Mouse (Mus musculus) T-cell, adult 66 days (primary cell): Measurements from ENCODE around the gene Spag17. TPM values are rescaled to one million over a fixed set of nuclear protein-coding genes. Genes with fewer than 3 reads are reported as not detected.

Experiments used
- total RNA-seq, 2 experiments: library from RNA; stranded (reverse); gene quantifications; 3 replicates in 1 of 2; 4 replicates in 1 of 2; pipeline ENCODE4 v1.2.4; 2023

The Spag17 gene
- total RNA-seq = not detected

DNA sequence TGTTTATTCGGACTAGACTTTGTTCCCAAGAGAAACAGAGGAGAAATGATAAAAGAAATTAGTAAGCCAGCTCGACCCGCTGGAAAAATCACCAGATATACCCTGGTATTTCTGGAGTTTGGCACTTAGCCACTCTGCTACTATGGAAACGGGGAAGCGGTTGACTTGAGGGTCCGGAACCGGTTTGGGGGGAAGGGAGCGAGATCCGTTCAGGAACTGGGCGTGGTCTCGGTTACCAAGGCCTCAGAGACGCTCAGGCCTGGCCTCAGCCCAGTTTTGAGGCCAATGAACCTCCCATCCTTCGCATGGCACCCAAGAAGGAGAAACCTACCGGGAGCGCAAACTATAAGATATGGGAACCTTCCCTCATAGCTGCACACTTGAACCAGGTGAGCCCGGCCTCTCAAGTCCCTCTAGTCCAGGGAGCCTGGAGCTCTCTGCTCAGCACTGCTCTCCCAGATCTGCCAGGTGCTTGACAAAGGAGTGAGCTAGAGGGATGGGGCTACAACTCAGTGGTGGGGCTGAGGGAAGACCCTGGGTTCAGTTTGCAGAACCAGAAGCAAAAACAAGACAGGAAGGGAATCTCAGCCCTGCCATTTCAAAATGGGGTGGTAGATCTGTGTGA lies at the start of gene Spag17:
TSS of gene Spag17 (plus strand) at position 220 of the 625 bp plus-strand sequence.

DNA sequence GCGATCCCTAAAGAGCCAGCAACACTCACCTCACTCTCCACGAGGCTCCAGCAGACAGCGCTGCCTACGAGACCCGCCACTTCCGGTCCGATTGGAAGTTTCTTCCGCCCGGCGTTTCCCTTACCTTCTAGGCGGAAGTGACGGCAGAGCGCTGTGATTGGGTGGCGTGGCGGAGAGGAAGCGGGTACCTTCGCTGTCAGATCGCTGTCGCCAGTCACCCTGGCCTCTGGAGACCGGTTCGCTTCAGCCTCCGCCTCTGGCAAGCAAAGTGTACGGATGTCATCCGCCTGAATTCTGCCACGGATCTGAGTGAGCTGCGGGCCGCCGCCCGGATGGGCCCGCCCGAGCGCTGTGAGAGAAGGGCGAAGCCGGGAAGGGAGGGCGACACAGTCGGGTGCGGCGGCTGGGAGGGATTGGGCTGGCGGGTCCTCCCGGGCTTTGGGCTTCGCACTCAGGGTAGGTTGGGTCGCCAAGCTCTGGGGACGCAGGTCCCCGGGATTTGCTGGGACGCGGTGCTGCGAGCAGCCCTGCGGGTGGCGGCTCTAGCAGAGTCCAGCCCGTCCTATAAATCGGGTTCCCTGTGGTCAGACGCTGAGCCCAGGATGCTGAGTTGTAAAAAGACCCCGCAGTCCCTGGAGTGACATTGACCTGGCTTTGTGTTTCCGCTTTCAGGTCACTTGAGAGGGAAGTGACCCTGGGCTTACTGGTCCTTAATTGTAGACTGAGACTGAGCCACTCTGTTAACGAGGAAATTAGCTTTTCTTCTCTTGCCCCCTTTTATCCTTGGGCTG lies 277.3 kb downstream of the Spag17 start, which contains the start of the genes Gdap2 and Wdr3:
TSS of gene Gdap2 (plus strand) at position 67 of the 791 bp plus-strand sequence.
TSS of gene Wdr3 (minus strand) at position 93 of the 791 bp plus-strand sequence.

